Mouse (Mus musculus) induced T-regulatory cell, adult 2 months (primary cell): ENCODE data around the gene Bcas3.
"Not testable (repeated sequence)": the region's sequence is repeated elsewhere in the genome, so short reads cannot be mapped to it uniquely, and the experiment has no call there.

ENCODE experiments used
- DNase-seq: peaks from one replicate; pipeline ENCODE4 v3.0.0-alpha.2; 2012; ENCODE audit warnings: low read depth

Bcas3 gene

DNA sequence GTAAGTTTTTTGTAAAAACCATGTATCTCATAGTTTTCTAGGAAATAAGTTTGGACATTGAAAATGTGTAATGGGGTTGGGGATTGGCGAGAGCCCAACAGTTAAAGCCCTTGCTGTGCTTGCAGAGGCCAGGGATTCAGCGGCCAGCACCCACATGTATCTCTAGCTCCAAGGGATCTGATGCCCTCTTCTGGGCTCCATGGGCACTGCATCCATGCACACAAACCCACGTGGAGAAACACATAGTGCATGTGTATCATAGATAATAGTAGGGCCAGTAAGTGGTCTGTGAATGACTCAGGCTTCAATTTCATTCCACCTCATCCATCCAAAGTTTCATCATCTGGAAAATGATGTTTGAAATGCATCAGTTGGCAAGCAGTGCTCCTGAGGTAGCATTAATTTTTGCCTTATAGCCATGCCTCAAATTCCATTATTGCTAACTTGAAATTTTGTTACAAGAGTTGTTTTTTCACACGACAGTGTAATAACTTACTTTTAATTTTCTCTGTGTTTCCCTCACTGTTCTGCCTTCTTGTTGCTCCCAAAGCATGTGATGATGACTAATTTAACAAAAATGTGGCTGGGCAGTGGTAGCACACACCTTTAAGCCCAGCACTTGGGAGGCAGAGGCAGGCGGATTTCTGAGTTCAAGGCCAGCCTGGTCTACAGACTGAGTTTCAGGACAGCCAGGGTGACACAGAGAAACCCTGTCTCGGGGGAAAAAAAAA, 129.9 kb downstream of the Bcas3 start:
- peak; percentile 40 for DNase-seq

DNA sequence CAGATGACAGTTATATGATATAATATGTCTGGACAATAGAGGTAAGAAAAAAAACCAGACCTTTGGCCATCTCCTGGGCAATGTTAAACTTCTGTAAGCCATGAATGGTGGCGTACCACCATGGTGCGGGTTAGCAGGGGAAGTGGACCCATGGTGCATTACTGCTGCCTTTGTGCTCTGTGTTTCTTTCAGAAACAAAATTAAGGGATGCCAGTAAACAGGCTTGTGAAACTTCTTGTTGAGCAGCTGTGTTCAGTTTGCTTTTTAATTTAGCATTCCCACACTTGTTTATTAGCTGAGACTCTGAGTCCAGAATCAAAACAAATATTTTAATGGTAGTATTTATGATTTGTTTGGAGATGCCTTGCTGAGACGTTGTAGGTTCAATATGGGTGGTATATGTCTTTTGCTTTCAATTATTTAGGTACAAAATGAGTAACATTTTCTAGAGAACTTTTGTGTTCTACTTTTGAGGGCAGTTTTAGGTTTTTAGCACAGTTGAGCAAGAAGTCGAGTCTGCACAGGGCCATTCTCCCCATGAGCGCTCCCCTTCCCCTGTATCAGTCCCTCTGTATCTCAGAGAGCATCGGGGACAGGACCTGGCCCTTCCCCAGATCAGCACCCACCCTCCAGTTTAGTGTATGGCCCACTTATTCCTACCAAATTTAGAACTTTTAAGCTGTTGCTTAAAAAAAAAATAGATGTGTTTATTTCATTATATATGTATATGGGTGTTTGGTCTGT, 132.4 kb downstream of the Bcas3 start:
- no peak for DNase-seq

DNA sequence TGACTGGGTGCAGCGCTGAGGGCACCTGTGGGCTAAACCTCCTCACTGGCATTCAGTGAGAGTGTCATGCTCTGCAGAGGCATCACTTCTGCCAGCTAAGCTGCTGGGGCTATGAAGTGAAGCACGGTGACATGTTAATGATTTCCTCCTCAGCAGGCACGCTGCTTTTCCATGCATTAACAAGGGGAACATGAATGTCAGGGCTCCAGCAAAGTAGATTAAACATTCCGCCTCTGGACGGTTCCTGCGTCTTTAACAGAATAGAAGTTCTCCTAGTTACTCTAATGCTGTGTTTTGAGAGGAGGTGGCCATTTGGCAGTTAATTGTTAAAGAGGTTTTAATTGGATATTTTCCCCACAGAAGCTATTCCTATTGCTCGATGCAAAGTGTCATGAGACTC, 134.5 kb downstream of the Bcas3 start:
- no peak for DNase-seq

DNA sequence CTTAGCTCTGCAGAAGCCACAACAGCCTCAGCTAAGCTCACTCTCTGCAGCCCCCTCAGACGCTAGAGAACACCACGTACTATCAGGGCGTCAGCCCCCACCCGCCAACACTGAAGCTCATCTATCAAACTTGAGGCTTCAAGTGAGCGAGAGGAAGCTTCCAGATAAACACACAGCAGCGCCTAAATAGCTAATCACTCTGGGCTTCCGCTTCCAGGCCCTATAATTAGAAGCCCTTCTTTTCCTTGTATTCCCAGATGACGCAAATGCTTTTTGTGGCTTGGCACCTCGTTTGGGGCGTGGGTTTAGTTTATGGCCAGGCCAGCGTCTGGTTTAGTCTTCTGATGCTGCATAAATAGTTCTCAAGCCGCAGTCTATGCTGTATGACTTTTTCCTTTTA, 139.3 kb downstream of the Bcas3 start:
- DNase-seq = no peak

DNA sequence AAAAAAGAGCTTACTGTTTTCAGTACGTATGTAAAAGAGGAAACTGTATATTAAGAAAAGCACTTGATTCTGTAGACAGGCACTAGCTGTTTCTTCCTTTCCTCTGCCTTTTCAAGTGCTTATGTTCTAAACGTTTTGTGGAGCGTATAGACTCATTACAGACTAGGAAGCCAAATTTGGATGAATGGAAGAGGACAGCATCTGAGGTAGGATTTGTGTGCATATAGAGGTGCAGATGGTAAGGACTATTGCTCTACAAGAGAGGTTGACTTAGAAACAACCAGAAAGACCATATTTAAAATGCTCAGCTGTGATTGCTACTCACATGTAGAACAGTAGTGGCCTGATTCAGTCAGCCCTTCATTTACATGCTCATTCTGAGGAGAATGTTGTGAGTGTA, 139.7 kb downstream of the Bcas3 start:
- DNase-seq = no peak

DNA sequence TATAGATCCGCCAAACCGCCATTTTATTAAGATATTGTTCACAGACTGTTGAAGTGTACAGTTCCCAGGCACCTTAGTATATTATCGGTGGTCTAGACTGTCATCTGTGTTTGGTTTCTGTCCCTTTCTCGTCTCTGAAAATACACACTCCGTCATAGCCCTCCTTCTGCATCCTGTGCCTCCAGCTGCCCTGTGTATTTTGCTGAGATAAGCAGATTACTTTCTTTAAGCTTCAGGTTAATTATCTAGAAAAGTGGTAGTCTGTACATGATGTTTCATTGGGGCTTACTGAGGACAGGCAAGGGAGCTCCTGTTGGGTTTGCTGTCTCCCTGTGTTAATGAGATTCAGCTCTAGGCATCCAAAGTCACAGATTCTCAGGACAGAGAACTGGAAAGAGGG, 146.6 kb downstream of the Bcas3 start:
- DNase-seq = no peak

DNA sequence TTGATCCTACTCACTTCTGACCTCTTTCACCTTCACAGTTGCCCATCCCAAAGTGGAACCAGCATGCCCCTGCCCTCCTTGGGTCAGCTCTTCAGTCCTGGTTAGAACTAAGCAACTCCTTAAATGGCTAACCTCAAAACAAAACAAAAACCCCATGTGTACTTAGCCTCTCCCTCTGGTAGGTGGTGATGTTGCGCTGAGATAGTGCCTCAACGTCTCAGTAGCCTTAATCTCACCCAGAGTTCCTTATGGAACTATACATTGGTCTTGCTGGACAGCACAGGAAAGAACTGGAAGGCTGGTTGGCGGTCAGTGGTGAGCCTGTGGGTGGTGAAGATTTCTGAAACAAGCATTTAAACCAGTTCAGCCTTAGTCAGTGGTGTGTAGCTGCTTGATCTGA, 149.1 kb downstream of the Bcas3 start:
- DNase-seq = no peak

DNA sequence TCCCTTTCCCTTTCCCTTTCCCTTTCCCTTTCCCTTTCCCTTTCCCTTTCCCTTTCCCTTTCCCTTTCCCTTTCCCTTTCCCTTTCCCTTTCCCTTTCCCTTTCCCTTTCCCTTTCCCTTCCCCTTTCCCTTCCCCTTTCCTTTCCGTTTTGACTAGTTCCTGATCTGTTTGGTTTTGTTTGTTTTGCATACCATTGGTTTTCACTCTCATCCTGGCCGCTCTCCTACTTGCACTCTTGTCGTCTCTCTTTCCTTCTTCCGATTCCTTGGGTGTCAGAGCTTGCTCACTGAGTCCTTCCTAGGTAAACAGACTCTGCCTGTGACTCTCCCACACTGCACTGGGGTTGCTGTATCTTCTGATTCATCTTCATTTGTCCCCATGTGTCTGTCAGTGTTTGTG, 151.8 kb downstream of the Bcas3 start:
- not testable (repeated sequence) for DNase-seq

DNA sequence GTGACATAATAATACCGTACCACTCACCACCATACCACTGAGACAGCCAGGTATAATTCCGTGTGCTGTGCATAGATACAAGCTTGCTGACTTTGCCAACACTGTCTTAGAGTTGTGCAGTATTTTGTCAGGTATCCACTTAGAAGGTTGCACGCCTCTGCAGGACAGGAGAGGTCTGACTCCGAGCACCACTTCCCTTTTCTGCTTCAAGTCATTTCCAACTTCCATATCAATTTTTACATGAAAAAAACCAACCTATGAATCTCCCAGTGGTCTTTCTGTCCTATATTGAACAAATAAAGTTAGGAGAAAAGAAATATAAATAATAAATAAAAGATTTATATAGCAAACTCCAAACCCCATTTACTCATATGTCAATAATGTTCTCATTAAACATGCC, 152.8 kb downstream of the Bcas3 start:
- no peak for DNase-seq

DNA sequence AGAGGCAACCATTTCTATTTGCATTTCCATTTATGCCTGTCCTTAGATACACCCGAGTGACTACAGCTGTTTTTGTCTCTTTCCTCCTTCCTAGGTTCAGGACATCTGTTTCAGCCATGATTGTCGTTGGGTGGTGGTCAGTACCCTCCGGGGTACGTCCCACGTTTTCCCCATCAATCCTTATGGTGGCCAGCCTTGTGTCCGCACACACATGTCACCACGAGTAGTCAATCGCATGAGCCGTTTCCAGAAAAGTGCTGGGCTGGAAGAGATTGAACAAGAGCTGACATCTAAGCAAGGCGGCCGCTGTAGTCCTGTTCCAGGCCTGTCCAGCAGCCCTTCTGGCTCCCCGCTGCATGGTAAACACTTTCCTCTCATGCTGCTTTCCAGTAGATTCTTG, 156.4 kb downstream of the Bcas3 start:
- DNase-seq = no peak

DNA sequence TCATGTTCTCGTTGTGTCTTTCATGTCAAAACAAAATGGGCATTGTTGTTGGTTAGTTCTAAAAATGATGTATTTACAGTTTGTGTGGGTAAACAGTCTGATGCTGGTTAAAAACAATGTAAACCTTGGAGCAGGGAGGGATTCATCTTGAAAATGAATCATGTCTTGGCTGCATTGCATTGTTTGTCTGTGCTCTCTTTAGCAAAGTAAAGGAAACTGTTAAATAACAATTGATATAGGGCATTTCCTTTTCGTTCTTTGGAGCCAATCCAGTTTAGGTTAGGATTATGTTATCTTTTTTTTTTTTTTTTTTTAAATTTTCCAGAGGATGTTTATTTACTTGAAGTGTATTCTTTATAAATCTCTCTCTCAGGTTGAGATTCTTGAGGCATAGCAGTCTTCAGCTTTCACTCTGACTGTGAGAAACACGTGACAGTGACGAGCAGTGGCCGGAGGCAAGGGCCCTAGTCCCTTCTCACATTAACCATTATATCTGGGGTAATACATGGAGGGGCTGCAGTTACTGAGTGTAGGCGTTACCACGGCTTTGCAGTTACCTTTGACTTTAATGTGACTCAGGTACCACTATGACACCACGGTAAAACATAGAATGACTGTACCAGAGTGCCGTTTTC, 158.4 kb downstream of the Bcas3 start:
- DNase-seq = no peak

DNA sequence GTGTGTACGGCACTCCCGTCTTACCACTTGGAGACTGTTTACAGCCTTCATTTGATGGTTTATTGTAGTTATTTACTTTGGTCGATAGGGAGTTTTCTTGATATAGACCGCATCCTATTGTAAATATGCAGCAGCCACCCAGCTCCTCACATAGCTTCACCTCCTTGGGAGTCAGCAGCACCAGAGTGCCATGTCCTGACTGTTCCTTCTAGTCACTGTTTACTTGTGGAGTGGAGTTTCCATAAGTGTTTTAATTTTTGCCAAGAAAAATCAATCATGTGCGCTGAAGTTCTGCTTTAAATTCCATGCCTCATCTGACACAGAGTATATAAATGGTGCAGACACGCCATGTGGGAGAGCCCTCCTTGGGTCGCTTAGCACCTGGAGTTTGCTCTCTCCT, 163.8 kb downstream of the Bcas3 start:
- DNase-seq = no peak

DNA sequence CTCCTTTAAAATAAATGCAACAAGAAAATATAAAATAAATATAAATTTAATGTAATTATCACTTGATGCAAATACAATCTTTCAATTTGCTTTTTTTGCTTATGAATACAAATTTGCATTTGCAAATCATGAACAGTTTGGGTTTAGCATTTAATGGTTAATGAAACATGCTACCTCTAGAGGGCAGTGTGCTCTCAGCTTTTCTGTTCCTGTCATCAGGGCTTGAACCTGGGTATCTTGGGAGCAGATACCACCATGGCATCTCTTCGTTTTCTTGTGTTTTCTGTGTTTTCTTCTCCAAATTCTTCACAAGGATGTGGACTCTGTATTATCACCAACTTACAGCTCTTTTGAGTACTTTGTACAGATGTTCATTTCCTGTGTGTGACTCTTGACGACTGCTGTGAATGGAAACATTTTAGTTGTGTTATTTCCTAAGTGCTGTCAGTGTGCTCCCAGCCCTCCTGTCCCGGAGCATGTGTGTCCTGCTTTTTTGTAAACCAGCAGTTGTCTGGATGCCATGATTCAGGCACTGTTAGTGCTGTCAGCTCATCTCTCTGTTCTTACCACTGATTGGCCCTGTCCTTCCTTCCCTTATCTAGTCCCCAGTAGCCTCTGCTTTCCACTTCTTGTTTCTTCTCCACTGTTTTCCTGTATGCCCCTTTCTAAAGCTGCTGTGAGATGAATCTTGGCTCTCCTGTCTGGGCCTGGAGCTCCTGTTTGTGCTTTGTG, 165.2 kb downstream of the Bcas3 start:
- DNase-seq = peak; percentile 76

DNA sequence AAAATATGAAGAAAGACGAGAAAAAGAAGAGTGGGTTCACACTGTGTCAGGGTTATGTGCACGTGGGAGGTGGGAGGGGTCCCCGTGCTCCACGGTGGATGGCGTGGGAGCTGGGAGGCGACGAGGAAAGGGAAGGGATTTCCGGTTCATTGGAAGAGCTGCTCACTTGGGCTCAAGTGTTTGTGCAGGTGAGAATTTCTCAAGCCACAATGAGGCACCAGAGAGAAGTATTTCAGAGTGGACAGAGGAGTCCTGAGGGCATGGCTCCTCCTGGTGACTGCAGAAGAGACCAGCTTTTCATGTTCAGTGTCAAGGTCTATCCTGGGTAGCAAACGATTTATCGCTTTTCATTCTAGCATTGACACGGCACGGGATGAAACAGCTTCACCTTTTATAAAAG, 167.3 kb downstream of the Bcas3 start:
- no peak for DNase-seq

DNA sequence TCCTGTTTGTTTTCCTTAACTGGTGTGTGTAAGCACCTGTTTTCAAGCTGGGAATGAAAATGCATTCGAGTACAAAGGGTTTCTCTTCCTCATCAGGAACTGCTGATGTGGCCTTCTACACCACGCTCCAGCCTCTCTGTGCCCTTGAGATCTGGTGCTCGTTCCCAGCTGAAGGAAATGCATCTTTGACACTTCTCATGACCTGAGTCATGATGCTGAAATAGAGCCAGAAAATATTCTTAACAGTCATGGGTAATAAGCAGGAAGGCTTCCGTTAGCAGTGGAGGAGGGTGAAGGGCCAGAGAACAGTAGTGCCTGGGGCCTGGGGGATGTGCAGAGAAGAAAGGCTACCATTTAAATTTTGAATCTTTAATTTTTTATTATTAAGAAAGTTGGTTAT, 168.0 kb downstream of the Bcas3 start:
- no peak for DNase-seq

DNA sequence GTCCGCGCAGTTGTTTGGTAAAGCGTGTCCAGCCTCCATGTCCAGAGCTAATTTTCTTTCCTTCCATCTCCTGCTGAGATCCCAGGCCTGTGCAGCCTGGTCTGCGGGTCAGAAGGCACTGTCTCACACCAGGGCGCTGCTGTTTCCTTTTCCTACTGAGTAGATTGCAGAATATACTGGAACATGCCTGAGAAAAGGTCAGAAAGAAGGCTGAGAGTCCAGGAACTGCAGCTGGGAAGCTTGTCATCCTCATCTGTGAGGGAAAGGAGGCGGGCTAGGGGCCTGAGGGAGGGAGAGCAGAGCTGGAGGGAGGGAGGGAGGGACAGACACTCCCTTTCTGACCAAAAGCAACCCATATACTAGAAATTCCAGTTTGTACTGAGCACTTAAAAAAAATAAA, 170.7 kb downstream of the Bcas3 start:
- DNase-seq = no peak

DNA sequence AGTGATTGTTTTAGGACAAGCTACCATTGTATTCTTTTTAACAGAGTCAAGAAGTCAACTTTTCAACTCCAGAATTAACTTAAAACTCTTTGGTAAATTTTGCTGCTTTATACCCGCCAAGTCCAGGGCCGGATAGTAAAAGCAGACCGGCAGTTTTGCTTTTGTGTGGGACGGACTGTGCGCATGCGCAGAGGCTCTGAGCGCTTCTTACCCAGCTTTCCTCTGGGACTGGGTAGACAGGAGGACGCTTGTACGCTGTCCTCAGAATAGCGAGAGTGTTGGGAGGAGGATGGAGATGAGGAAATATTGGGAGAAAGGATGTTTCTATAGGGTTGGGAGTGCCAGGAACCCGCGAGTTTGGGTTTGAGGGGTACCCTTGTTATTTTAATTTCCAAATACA, 171.2 kb downstream of the Bcas3 start:
- DNase-seq = peak; percentile 82

DNA sequence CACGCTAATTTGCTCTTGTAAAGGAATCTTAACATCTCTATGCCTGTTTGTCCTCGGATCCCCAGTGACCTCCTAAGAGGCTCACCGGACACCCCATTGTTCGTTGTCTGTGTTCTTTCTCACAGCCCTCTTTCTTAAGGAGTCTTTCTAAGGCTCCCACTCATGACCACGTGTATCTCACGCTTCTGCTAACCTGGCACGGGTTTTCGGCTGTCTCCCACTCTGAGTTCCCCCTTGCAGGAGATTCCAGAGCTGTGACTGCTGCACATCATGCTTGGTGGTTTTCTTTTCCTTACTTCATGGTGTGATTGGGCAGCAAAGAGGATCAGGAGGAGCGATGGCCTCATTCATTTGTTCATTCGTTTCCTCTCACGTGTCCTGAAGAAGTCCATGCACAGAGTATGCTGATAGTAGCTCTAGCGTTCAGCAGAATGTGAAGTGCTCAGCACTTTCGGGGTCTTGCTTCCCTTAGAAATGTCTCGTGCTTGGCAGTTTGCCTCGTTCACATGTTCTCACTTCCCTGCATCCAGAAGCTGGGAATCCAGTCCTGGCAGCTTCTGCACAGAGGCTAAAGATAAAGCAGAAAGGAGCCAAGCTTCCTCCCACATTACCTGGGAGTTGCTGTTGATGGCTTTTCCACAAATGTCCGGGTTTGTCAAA, 172.0 kb downstream of the Bcas3 start:
- DNase-seq = no peak

DNA sequence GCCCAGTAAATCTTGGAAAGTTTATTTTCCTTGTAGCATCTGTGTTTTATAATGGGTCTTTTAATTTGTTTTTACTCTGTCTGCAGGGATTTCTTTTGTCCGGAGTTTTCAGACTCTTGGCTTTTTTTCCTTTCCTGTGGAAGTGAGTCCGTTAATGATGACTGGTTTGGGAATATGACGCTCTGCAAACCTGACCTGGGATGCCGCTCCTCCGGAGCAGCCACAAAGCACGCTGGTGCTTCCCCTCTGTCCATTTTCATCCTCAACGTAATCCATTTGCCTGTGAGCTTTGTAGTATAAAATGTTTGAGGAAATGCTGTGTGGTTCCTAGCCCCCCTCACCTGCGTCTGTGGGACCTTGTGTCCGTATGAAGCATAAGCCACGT, 172.5 kb downstream of the Bcas3 start:
- no peak for DNase-seq

DNA sequence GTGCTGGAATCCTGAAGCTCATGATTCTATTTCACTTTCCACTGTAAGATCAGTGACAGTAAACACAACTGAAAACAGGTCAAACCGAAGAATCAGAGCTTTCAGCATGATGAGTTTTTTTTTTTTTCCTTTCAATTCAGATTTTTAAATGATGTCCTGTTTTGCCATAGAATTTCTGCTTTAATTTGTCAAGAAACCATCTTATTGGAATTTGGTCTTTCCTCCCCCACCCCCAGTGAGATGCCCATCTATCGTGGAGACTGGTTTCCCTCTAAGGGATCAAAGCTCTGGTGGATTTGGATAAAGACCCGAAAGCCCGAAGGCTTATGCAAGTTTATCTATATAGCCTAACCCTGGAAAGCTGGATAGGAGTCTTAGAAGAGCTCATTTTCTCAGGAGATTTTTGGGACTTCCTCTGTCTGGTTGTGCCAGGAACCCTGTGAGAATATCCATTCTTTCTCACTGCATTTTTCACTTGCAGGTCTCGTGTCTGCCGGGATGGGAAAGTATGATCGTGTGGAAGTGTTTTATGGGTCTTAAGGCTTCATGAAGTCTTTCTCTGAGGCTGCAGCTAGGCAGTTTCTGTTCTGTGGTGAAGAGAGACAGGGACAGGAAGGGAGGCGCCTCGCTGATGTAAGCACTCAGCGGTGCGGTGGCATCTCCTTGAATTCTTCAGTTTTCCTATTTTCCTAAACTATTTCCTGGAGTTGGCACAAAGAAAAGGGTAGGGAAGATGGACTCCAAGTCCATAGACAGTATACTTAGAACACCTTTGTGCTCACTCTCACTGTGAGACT, 173.2 kb downstream of the Bcas3 start:
- peak; percentile 54 for DNase-seq

DNA sequence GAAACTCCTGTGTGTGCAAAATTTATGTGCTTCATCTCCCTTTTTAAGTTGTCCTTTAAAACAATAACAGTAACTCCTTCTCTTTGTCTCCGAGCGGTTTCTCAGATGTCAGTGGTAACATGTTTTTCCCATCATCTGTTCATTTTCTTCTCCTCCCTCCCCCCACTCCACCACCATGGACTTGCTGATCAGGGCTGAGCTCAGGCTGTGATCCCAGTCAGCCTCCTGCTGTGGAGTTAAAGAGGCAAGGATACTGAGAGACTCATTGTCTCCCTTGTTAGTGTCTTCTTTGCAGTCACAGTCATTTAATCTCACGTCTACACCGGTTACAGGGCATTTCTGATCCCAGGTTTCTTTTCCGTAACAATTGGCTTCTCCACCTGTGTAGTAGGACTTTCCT, 174.3 kb downstream of the Bcas3 start:
- DNase-seq = no peak
